Mouse (Mus musculus): ENCODE results near the gene Kndc1.

The Kndc1 gene

DNA sequence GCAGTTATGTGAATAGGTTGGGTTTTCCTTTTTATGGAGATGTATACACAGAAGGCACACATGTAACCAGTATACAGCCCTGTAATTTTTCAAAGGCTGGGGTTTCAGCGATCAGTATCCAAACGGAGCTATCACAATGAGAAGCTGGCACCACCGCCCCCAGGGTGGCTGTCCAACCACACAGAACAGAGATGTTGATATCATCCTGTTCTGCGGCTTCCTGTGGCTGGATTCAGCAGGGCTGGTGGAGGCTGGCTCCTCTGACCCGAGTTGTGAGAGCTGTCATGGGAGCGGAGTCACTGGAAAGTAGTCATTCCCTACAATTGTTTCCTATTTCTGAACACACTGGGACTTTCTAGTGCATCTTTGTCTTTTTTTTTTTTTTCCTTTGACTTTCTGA lies 10.8 kb downstream of the Kndc1 start:
- no peak for DNase-seq (ENCODE audit: low read depth, low spot score)

DNA sequence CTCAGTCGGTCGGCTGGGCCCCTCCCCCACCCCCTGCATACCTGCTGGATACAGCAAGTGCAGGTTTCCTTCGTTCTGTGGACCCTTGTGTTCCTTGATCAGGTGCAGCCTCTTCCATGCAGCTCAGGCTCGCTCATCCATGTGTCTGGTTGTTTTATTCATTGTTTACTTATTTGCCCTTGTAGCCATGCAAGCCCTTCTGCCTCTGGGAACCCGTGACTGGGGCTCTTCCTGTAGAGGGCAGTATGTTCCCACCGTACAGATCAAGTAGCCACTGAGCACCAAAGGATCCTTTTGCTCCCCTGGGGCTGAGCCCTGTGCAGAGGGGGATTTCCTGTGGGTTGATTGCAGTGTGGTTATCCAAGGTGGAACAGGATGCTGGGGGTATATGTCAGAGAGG lies 11.2 kb downstream of the Kndc1 start:
- peak; percentile 64 for DNase-seq (ENCODE audit: low read depth, low spot score)

DNA sequence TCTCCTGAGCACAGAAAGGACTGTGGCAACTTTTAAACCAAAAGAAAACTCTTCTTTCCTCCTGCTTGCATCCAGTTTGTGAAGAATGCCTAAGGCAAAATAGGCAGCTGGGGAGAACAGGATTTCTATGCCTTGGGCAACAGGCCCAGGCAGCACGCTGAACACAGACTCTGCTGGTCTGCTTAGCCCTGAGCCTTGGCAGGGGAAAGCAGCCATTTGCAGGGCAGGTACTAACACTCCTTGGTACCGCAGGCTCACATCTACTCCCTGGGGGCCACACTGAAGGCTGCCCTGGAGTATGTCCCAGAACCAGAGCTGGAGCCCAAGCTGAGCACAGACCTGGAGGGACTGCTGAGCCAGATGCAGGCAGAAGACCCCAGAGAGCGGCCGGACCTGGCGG lies 13.7 kb downstream of the Kndc1 start:
- DNase-seq (ENCODE audit: low read depth, low spot score), result no peak

DNA sequence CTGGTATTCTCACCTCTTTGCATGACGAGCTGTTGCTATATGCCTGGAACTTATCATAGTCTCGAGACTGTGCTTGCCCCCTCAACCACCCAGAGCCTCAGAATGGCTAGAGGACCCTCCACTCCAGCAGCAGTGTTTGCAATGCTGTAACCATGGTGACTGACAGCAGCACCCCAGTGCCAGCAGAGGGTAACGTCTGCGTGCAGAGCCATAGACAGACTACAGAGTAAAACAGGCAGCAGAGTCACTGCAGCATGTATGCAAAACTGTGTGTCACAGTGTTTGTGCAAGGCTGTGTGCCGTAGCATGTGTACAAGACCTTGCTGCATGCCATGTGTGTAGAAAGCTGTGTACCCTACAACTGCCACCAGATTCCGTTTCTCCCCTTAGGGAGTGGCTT lies 15.0 kb downstream of the Kndc1 start:
- DNase-seq (ENCODE audit: low read depth, low spot score), result no peak

DNA sequence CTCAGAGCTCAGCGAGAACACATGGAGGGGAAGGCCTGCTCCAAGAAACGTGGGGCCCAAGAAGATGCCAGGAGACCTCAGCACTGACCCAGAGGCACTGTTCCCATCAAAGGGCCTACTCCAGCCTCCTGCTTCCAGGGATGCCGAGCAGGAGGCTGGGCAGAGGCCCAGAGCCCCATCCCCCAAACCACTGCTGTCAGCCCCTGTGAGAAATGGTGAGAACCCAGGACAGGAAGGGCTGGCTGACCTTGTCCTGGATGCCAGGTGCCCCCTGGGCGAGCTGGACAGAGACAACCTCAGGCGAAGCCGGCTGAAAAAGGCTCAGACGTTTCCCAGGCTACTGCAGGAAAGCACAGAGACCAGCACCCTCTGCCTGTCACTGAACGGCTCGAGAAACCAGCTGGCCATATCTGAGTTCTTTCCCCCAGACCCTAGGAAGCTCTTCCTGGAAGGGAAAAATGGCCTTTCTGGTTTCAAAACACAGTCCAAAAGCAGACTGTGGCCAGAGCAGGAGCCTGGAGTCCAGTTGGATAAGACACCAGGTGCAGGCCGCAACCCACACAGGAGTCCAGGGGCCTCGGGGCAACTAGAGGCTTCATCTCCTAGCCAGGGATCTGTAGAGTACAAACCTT lies 15.8 kb downstream of the Kndc1 start:
- no peak for DNase-seq (ENCODE audit: low read depth, low spot score)

DNA sequence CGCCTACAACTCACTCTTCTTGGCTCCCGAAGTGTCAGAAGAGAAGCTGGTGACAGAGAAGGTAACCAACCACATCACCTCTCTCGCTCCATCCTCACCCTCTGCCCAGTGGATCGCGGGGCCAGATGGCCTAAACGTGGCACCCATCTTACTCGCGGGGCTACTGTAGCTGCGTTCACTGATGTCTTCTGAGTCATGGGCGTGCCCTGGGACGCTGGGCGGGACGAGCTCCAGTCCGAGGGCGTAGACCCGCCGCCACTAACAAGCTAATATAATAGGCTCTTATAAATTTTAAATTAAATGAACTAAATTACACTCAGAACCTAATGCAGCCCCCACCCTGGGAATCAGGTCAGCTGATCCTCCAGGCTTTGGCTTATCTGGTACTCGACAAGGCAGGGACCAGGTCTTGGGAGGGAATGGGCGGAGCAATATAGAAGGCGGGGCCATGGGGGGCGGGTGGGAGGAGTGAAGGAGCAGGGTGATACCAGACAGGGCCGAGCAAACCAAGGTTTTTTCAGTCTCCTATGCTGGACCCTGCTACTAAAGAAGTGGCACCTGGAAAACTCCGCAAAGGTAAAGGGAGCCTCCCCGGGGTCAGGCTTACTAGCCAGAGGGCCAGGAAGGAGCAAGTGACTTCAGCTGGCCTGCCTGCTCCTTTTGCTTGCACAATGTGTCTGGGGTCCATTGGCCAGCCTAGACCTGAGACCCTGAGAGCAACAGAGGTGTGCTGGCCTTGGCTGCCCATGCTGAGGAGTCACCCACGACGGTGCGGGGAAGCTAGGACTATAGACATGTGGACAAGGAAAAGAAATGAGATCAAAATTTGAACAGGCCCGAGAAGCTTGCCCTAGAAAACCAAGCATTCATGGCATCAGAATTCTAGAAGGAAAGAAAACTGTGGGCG lies 19.9 kb downstream of the Kndc1 start:
- peak; percentile 23 for DNase-seq (ENCODE audit: low read depth, low spot score)

DNA sequence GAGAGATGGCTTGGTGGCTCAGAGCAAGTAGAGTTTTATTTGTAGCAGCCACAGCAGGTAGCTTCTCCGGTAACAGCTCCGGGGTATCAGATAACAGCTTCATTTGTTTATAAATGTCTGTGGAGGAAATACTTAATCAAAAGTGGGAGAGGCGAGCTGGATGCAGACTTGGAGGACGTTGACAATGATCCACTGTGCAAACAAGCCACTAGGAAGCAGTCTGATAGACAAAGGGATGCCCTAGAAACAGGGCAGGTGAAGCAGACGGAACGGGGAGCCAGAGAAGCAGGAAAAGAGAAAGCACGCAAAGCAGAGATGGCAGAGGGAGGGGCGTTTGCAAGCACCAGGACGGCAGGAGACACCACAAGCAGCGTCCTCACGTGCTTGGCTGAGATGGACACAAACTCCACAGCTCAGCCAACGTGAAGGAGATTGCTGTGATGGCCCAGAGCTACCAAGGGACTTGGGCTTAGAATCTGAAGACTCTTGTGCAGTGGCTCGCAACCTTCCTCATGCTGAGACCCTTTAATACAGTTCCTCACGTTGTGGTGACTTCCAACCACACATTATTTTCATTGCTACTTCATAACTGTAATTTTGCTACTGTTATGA lies 21.3 kb downstream of the Kndc1 start:
- peak; percentile 9 for DNase-seq (ENCODE audit: low read depth, low spot score)

DNA sequence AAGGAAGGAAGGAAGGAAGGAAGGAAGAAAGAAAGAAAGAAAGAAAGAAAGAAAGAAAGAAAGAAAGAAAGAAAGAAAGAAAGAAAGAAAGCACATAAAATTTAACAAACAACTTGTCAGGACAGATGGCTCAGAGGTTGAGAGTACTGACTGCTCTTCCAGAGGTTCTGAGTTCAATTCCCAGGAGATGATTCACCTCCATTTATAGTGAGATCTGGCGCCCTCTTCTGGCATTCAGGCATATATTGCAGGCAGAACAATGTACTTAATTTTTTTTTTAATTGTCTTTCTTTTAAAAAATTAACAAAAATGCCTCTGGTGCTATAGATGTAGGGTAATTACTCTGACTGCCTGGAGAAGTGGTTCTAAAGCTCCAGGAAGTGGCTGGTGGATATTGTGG lies 21.8 kb downstream of the Kndc1 start:
- no peak for DNase-seq (ENCODE audit: low read depth, low spot score)

DNA sequence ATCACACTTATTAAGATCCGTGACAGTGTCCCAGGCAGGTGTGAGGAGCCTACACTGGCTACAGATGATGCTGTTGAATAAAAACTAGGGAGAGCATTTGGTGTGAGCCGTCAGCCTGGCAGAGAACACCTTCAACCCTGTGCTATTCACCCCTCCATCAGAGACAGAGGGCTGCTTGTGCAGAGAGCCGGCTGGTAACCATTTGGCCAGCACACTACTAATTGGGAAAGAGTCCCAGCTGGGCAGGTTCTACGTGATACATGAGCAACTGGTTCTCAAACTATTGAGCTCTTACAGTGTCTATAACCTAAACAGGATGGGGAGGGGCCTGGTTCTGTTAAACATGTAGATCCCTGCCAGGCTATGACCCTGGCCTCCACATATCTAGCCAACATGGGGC lies 23.8 kb downstream of the Kndc1 start:
- no peak for DNase-seq (ENCODE audit: low read depth, low spot score)

DNA sequence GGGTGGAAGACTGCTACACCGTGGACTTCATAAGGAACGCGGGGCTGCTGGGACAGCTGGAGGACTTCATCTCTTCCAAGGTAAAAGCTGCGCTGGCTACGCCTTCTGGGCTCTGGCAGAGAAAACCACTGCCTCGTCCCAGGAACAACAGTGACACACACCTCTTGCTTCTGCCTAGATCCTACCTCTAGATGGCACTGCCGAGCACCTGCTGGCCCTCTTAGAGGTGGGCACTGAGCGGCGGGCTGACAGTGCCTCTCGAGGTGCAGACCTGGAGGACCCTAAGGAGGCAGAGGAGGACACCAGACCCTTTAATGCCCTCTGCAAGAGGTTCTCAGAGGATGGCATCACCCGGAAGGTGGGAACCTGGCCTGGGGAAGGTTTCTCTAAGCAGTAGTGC lies 36.2 kb downstream of the Kndc1 start:
- peak; percentile 29 for DNase-seq (ENCODE audit: low read depth, low spot score)

DNA sequence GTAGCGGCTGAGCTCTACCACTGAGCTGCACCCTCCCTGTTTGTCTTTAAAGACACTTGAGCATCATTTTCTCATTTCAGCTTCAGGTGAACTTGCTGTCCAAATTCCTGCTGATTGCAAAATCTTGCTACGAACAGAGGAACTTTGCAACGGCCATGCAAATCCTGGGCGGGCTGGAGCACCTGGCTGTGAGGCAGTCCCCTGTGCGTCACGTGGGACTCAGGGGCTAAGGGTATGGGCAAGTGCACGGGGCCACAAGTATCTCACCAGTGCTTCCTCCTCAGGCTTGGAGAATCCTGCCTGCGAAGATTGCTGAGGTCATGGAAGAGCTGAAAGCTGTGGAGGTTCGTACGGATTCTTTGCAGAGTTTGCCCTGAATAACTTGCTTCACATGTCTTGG lies 42.2 kb downstream of the Kndc1 start:
- DNase-seq (ENCODE audit: low read depth, low spot score), result no peak

DNA sequence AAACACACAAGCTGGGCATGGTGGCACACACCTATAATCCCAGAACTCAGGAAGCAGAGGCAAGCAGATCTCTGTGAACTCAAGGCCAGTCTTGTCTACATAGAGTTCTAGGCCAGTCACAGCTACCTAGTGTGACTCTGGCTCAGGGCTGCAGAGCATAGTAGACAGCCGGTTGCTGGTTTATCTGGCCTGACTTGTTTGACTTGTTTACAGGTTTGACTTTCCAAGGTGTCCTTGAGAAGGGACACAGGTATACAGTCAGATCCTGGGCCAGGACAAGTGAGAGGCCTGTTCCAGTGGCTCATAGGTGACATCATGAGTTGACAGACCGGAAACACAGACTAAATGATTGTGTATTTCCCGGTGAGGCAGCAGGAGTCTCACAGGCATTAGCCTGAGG lies 42.6 kb downstream of the Kndc1 start:
- DNase-seq (ENCODE audit: low read depth, low spot score), result no peak

DNA sequence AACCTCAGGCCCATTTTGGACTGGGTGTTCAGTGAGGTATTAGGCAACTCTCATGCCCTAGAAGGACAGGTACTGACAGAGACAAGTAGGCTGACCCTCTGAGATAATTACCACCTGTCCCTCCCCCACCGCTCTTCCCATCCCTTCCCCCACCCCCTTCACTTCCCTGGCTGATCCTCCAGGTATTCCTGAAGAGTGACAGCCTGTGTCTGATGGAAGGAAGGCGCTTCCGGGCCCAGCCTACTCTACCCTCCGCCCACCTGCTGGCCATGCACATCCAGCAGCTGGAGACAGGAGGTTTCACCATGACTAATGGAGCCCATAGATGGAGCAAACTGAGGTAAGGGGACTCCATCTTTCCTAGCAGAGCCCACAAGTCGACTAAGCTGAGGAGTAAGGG lies 43.3 kb downstream of the Kndc1 start:
- DNase-seq (ENCODE audit: low read depth, low spot score), result no peak

DNA sequence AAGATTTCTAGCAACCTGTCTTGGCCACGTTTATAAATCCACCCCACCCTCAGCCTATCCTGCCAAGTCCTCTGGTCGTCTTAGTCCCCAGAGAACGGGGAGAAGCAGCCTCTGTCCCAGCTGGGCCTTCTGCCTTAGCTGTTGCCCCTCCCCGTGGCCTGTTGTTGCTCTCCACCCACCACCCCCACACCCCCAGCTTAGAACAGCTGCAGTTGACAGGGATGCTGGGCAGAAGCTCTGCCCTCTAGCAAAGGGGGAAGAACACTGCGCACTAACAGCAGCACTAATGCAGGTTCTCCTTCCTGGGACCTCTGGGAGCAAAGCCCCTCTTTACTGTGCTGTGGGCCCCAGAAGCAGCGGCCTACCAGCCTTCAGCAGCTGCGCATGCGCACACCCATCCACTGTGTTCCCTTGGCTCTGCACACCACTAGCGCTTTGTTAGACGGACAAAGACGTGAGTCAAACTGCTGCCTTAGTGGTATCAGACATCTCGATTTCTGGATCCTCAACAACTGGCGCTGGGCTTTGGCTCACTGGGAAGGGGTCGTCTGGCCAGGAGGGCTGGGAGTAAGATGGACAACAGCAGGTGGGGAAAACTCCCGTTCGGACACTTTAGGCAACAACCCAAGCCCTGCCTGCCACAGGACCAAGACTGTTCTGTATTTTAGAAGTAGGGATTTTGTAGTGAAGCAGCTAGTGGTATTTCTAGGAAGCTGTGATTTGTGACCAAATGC lies 46.1 kb downstream of the Kndc1 start:
- DNase-seq (ENCODE audit: low read depth, low spot score), result no peak

DNA sequence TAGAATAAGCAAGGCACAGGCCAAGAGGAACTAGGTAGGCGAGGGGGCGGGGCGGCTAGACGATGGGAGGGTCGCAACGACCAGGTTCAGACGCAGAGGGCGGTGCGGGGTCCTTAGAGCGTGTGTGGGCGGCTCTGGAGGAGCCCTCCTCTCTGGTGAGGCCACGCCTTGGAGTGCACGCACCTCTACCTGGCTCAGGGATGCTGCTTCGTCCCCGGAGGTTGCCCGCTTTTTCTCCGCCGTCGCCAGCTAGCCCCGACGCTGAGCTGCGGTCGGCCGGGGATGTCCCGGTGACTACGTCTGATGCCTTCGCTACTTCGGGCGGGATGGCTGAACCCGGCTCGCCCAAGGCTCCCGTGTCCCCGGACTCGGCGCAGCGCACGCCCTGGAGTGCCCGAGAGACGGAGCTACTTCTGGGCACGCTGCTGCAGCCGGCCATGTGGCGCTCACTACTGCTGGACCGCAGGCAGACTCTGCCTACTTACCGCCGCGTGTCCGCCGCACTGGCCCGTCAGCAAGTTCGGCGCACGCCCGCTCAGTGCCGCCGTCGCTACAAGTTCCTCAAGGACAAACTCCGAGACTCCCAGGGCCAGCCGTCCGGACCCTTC lies 49.3 kb downstream of the Kndc1 start, which contains the start of gene Utf1:
Gene Utf1, plus strand, starts transcription at position 116 of the 608 bp plus-strand sequence.
- peak; percentile 61 for DNase-seq (ENCODE audit: low read depth, low spot score)

DNA sequence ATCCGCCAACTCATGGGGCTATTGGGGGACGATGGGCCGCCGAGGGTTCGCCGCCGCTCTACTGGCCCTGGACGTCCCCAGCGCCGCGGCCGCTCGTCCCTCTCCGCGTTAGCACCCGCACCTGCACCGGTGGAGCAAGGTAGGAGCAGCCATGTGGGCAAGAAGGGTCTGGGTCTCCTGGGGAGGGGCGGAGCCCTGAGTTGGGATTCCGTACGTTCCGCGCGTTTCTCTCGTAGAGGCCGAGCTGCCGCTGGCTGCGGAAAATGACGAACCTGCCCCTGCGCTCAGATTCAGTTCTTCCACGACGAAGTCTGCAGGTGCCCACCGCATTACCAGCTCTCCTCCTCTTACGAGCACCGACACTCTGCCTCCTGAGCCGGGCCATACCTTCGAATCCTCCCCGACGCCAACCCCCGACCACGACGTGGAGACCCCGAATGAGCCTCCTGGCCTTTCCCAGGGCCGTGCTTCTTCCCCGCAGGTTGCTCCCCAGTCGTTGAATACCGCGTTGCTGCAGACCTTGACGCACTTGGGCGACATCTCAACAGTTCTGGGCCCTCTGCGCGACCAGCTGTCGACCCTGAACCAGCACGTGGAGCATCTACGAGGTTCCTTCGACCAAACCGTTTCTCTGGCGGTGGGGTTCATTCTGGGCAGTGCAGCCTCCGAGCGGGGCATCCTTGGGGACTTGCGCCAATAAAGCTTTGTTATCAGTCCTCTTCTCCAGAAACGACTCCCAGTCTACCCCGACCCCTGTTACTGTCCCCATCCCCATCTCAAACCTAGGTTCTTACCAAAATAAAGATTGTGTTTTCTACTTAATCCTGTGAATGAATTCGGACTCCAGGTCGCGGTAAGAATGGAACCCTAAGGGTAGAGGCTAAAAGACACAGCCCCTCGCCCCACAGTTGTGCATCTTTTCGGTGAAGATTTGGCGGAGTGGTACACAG lies 50.1 kb downstream of the Kndc1 start:
- DNase-seq (ENCODE audit: low read depth, low spot score), result peak; percentile 36

DNA sequence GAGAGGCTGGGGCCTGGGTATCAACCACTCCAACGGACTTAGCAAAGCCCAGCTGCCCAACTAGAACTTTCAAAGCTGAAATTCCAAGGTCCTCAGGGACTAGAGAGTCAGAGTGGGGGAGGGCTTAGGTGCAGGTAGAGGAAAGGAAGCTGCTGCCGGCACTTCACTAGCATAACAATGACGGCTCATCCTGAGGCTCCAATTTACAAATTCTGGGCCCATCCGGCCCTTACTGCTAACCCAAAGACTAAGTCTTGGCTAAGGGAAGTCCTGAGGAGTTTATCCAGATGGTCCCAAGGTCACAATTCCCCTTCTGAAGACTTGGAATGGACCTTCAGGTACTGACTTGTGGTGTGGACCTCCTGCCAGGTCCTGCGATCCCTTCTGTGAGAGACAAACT lies 51.0 kb downstream of the Kndc1 start:
- no peak for DNase-seq (ENCODE audit: low read depth, low spot score)

DNA sequence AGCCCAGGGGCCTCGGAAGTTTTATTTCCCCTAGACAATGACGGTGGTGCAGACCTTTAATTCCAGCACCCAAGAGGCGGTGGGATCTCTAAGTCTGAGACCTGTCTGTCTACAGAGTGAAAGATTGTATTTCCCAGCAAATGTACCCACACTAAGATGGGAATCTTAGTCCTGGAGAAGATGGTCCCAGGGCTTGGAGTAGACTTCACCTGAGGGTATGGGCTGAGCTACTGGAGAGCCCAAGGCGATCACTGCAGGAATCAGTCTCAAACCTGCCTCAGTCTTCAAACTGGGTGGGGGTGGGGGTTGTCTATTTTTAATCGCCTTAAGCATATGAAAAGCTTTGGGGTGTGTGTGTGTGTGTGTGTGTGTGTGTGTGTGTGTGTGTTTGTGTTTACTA lies 51.5 kb downstream of the Kndc1 start:
- DNase-seq (ENCODE audit: low read depth, low spot score), result no peak

DNA sequence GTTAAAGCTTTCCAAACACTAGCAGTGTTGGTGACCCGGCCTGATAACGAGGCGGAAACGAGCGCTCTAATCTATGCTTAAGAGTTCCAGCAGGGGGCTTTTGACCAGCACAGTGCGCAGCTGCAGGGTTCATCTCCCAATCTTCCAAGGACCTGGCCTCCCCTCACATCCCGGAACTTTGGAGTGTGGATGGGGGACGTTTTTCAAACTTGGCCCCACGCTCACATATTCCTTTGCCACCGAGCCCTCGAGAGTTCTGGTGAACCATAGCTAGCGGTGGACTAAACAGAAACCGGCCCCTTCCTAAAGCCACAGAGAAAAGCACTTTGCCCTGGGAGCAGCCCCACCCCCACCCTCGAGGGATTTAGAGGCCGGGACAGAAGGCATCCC lies 55.4 kb downstream of the Kndc1 start:
- peak; percentile 71 for DNase-seq (ENCODE audit: low read depth, low spot score)

DNA sequence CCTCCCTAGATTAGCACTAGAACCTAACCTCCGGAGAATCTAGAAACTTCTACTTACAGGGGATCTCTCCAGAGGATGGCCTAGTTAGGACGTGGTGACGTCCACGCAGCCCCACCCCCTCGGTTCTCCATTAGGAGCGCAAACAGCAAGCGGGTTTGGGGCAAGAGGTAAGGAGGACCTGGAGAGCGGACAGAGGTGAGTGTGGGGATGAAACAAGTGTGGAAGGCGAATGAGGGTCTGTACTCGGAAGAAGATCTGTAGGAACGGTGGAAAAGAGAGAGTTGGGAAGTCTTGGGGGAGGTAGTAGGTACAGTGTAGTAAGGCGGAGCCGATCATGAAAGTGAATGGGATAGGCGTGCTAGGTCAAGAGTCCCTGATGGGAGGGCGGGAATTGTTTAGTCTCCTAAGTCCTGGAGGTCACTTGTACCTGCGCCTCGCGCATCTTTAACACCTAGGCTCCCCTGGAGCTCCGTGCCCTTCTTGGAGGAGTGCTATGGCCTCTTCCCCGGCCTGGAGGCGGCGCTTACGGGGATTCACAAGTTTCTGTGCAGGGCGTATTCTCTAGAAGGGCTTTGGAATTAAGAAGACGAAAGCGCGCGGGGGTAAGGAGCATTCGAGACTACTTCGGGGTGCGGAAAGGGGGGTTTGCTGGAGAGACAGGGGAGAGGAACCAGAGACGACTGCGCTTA lies 55.9 kb downstream of the Kndc1 start:
- peak; percentile 82 for DNase-seq (ENCODE audit: low read depth, low spot score)
